ENCODE assay signal across 50 mouse cellular contexts in genomic region chr12:105105326-105105725, GRCm38 (mm10). TPM values are rescaled to one million over a fixed set of nuclear protein-coding genes. Genes with fewer than 3 reads are reported as not detected.
"Had no signal": no experiment of that assay in that cellular context is flagged by ENCODE, and none has a peak within 500 bp of the region (broad histone marks: within the 10 kb centered on the region; RNA-seq: fewer than 3 reads in every experiment).

No protein-coding gene starts in this region.

- H3K36me3 ChIP-seq: heart, embryonic 12.5 days; heart, embryonic 13.5 days; heart, embryonic 15.5 days; hindbrain, embryonic 10.5 days; hindbrain, embryonic 12.5 days; hindbrain, embryonic 13.5 days; hindbrain, embryonic 15.5 days; intestine, embryonic 15.5 days; kidney, embryonic 15.5 days had no signal

- H3K27me3 ChIP-seq: hindbrain, embryonic 15.5 days; intestine, embryonic 15.5 days had no signal

- DNase-seq: heart, postnatal 10 days; heart, postnatal 14 days; heart, postnatal 36 days; kidney, adult 11 months; kidney, adult 18-20 months; kidney, adult 2 months; kidney, adult 8-10 months; kidney, adult 9 months; kidney, postnatal 10 days; kidney, postnatal 14 days; kidney, postnatal 25 days; kidney, postnatal 36 days; kidney, postnatal 4 days; layer of hippocampus, adult 9-11 months; layer of hippocampus, postnatal 36 days had no signal

- H3K4me3 ChIP-seq: heart, embryonic 12.5 days; heart, embryonic 13.5 days; heart, embryonic 15.5 days; hindbrain, embryonic 10.5 days; hindbrain, embryonic 12.5 days; hindbrain, embryonic 13.5 days; hindbrain, embryonic 15.5 days; intestine, embryonic 15.5 days; kidney, embryonic 15.5 days; layer of hippocampus, adult 2 months; left cerebral cortex, adult 2 months had no signal

- ATAC-seq: hindbrain, embryonic 16.5 days; hindbrain, postnatal 0 days; inflammation-experienced regulatory T-cells, adult 6 months; intestine, embryonic 15.5 days; intestine, embryonic 16.5 days; intestine, postnatal 0 days had no signal

- H3K9me3 ChIP-seq: heart, embryonic 12.5 days; heart, embryonic 13.5 days; heart, embryonic 15.5 days; hindbrain, embryonic 10.5 days; hindbrain, embryonic 12.5 days; hindbrain, embryonic 13.5 days; hindbrain, embryonic 15.5 days; intestine, embryonic 15.5 days; kidney, embryonic 15.5 days had no signal

- H3K27ac ChIP-seq: heart, embryonic 13.5 days; heart, embryonic 15.5 days; hindbrain, embryonic 10.5 days; hindbrain, embryonic 12.5 days; hindbrain, embryonic 13.5 days; hindbrain, embryonic 14.5 days; hindbrain, embryonic 15.5 days; hindbrain, postnatal 0 days; intestine, embryonic 15.5 days; kidney, embryonic 15.5 days; kidney, postnatal 0 days; layer of hippocampus, adult 2 months; left cerebral cortex, adult 2 months had no signal

- H3K4me1 ChIP-seq: intestine, embryonic 15.5 days; kidney, embryonic 15.5 days had no signal

- H3K9ac ChIP-seq: heart, embryonic 12.5 days; heart, embryonic 13.5 days; heart, embryonic 15.5 days; hindbrain, embryonic 12.5 days; hindbrain, embryonic 13.5 days; hindbrain, embryonic 14.5 days; hindbrain, embryonic 15.5 days; intestine, embryonic 15.5 days; kidney, embryonic 15.5 days had no signal

- H3K4me2 ChIP-seq: heart, embryonic 12.5 days; heart, embryonic 13.5 days; heart, embryonic 15.5 days; hindbrain, embryonic 12.5 days; hindbrain, embryonic 13.5 days; hindbrain, embryonic 14.5 days; hindbrain, embryonic 15.5 days; intestine, embryonic 15.5 days; kidney, embryonic 15.5 days had no signal

RNA-seq across cellular contexts. Expression of gene Tcl1b2, which starts 40.5 kb away (rescaled TPM):
- total RNA-seq: heart, postnatal 10 days; heart, postnatal 14 days; heart, postnatal 25 days; heart, postnatal 36 days; hematopoietic stem cell, adult 5-6 weeks; hindbrain, postnatal 0 days; layer of hippocampus, adult 18-20 months; layer of hippocampus, adult 2 months; layer of hippocampus, adult 8-10 months; layer of hippocampus, postnatal 10 days; layer of hippocampus, postnatal 14 days; layer of hippocampus, postnatal 25 days; layer of hippocampus, postnatal 36 days; left cerebral cortex, adult 18-20 months; left cerebral cortex, adult 2 months; left cerebral cortex, adult 8-10 months had no signal
- polyA plus RNA-seq: heart, embryonic 12.5 days; heart, embryonic 13.5 days; heart, embryonic 14.5 days; heart, embryonic 15.5 days; heart, embryonic 16.5 days; heart, postnatal 0 days; hindbrain, embryonic 10.5 days; hindbrain, embryonic 11.5 days; hindbrain, embryonic 12.5 days; hindbrain, embryonic 13.5 days; hindbrain, embryonic 14.5 days; hindbrain, embryonic 15.5 days; hindbrain, embryonic 16.5 days; hindbrain, postnatal 0 days; inflammation-experienced regulatory T-cells, adult 6 months; intestine, embryonic 14.5 days; intestine, embryonic 15.5 days; intestine, embryonic 16.5 days; intestine, postnatal 0 days; kidney, adult 2 months; kidney, embryonic 14.5 days; kidney, embryonic 15.5 days; kidney, embryonic 16.5 days; kidney, postnatal 0 days; large intestine, adult 2 months had no signal

RNA-seq across cellular contexts. Expression of gene Tcl1b1, which starts 54.2 kb away (rescaled TPM):
- total RNA-seq: heart, postnatal 10 days; heart, postnatal 14 days; heart, postnatal 25 days; heart, postnatal 36 days; hematopoietic stem cell, adult 5-6 weeks; hindbrain, postnatal 0 days; layer of hippocampus, adult 18-20 months; layer of hippocampus, adult 2 months; layer of hippocampus, adult 8-10 months; layer of hippocampus, postnatal 10 days; layer of hippocampus, postnatal 14 days; layer of hippocampus, postnatal 25 days; layer of hippocampus, postnatal 36 days; left cerebral cortex, adult 18-20 months; left cerebral cortex, adult 2 months; left cerebral cortex, adult 8-10 months had no signal
- polyA plus RNA-seq: heart, embryonic 12.5 days; heart, embryonic 13.5 days; heart, embryonic 14.5 days; heart, embryonic 15.5 days; heart, embryonic 16.5 days; heart, postnatal 0 days; hindbrain, embryonic 10.5 days; hindbrain, embryonic 11.5 days; hindbrain, embryonic 12.5 days; hindbrain, embryonic 13.5 days; hindbrain, embryonic 14.5 days; hindbrain, embryonic 15.5 days; hindbrain, embryonic 16.5 days; hindbrain, postnatal 0 days; inflammation-experienced regulatory T-cells, adult 6 months; intestine, embryonic 14.5 days; intestine, embryonic 15.5 days; intestine, embryonic 16.5 days; intestine, postnatal 0 days; kidney, adult 2 months; kidney, embryonic 14.5 days; kidney, embryonic 15.5 days; kidney, embryonic 16.5 days; kidney, postnatal 0 days; large intestine, adult 2 months had no signal
